Mouse (Mus musculus) layer of hippocampus, adult 9-10 months (tissue): ENCODE measurements around the gene Dnm1.

Experiments
- DNase-seq: peaks from one replicate; pipeline ENCODE4 v3.0.0; 2022; ENCODE audit warnings: low spot score

Dnm1 gene

GRCm38 (mm10) chr2:32361437-32361836 lies 8.3 kb upstream of the Dnm1 start:
- no peak for DNase-seq

- no peak for DNase-seq
These were observed 7.6 kb upstream of the Dnm1 start for GRCm38 (mm10) chr2:32360741-32361140.

- no peak for DNase-seq
These were observed 5.2 kb upstream of the Dnm1 start for GRCm38 (mm10) chr2:32358381-32358780.

- DNase-seq: no peak
These were observed 4.6 kb upstream of the Dnm1 start for GRCm38 (mm10) chr2:32357710-32358109.

GRCm38 (mm10) chr2:32356216-32356615 lies 3.1 kb upstream of the Dnm1 start:
- no peak for DNase-seq

GRCm38 (mm10) chr2:32354336-32354895 lies 1.3 kb upstream of the Dnm1 start:
- no peak for DNase-seq

GRCm38 (mm10) chr2:32353836-32354235 lies 698 bp upstream of the Dnm1 start:
- DNase-seq: no peak

GRCm38 (mm10) chr2:32352151-32353006 lies 759 bp downstream of the Dnm1 start, which contains the start of gene Ciz1:
Ciz1 (plus strand) TSS chr2:32352327.
- no peak for DNase-seq

GRCm38 (mm10) chr2:32351471-32351961 lies 1.6 kb downstream of the Dnm1 start:
- DNase-seq: no peak

- DNase-seq: no peak
These were observed 2.6 kb downstream of the Dnm1 start for GRCm38 (mm10) chr2:32350471-32351051.

- DNase-seq: no peak
These were observed 3.4 kb downstream of the Dnm1 start for GRCm38 (mm10) chr2:32349625-32350255.

GRCm38 (mm10) chr2:32348311-32348710 lies 4.8 kb downstream of the Dnm1 start:
- DNase-seq: no peak

- no peak for DNase-seq
These were observed 6.1 kb downstream of the Dnm1 start for GRCm38 (mm10) chr2:32347019-32347418.

GRCm38 (mm10) chr2:32344598-32345321 lies 8.4 kb downstream of the Dnm1 start:
- DNase-seq: no peak

- DNase-seq: no peak
These were observed 9.1 kb downstream of the Dnm1 start for GRCm38 (mm10) chr2:32344056-32344455.

GRCm38 (mm10) chr2:32343351-32343671 lies 9.8 kb downstream of the Dnm1 start:
- no peak for DNase-seq

- DNase-seq: no peak
These were observed 10.4 kb downstream of the Dnm1 start for GRCm38 (mm10) chr2:32342539-32343350.

- DNase-seq: no peak
These were observed 11.1 kb downstream of the Dnm1 start for GRCm38 (mm10) chr2:32342039-32342438.

- no peak for DNase-seq
These were observed 11.6 kb downstream of the Dnm1 start for GRCm38 (mm10) chr2:32341634-32341939.

GRCm38 (mm10) chr2:32340836-32341633 lies 12.1 kb downstream of the Dnm1 start:
- DNase-seq: no peak
